Mouse (Mus musculus): Measurements from ENCODE around the gene Ust. TPM values are rescaled to one million over a fixed set of nuclear protein-coding genes. Genes with fewer than 3 reads are reported as not detected.

Gene Ust
- polyA plus RNA-seq, 1 experiment, result 0.41 TPM

DNA sequence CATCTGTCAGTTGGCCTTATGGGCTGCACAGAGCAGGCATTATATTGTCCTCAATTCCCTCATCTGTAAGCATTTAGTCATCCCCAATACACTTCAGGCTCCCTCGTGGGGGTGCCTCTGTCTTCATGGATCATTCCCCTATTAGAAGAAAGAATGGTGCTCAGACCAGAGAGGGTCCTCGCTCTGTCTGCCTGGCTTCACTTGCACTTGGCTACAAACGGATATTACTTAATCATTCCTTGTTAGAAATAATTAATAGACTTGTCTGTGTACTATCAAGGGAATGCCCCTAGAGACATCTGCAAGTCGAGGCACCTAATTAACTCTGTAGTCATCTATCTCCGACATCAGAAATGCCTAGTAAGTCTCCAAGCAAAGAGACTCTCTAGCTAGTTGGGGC is 171.1 kb downstream of the Ust start:
- DNase-seq (ENCODE audit: low read depth, low spot score), result no peak
- WGBS, result 78% methylated on average over 5 of the region's 5 CpGs

- 68% methylated on average over 2 of the region's 2 CpGs for WGBS
Measured at GRCm38 (mm10) chr10:8342556-8342955, 176.1 kb downstream of the Ust start.

DNA sequence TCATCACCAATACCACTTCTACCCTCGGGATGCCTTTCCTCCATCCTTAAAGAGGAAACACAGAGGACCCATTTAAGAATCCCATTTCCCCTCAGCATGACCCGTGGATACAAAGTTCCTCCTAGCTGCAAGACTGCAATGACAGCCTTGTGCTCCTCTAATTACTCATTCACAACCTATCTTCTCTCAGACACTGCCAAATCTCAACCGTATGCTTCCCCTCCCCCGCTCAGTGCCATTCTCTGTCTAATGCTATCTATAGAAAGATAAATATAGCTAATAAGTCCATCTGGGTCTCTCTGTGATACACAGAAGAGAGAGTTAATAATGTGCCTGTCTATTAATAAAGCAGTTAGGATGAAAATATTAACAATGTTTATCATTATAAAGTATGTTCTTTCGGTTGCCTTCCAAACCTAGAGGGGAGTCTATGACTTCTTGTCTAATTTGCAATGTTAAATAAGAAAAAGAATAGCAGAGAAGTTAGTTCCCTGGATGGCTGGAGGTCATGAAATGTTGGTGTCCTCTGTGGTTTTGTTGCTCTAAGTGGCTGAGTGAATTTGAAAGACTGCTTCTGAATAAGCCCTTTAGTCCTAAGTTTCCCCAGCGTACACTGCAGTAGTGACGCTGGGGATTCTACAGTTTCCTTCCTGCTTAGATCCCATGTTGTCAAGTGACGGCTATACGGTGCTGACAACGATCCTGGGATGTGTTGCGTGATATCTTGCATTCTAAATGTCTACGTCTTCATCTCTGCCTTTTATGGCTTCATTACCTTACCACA is 178.8 kb downstream of the Ust start:
- 83% methylated on average over 12 of the region's 12 CpGs for WGBS

More at GRCm38 (mm10) chr10:8342556-8342955, 176.1 kb downstream of the Ust start:
- DNase-seq (ENCODE audit: low read depth, low spot score), result no peak

GRCm38 (mm10) chr10:8336601-8337000 is 182.0 kb downstream of the Ust start:
- DNase-seq (ENCODE audit: low read depth, low spot score), result no peak
- 86% methylated on average over 1 of the region's 1 CpGs for WGBS

More for the DNA sequence above, 178.8 kb downstream of the Ust start:
- DNase-seq (ENCODE audit: low read depth, low spot score), result no peak

DNA sequence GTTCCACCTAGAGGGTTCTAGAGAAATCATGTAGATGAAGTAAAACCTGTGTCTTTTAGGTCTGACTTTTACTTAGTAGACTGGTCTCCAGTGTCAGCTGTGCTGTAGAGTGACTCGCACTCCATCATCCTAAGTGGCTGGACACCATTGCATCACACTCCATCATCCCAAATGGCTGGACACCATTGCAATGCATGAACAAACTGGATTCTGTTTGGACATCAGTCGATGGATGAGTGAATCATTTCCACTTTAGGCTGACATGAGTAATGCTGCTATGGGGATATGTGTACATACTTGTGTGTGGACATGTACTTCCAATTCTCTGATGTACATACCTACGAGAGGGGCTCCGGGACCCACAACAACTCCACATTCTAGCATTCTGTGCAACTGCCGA is 187.7 kb downstream of the Ust start:
- WGBS, result 76% methylated on average over 5 of the region's 5 CpGs
- DNase-seq (ENCODE audit: low read depth, low spot score), result no peak

- no peak for DNase-seq (ENCODE audit: low read depth, low spot score)
- WGBS, result 87% methylated on average over 8 of the region's 8 CpGs
Measured at GRCm38 (mm10) chr10:8330006-8330405, 188.6 kb downstream of the Ust start.

DNA sequence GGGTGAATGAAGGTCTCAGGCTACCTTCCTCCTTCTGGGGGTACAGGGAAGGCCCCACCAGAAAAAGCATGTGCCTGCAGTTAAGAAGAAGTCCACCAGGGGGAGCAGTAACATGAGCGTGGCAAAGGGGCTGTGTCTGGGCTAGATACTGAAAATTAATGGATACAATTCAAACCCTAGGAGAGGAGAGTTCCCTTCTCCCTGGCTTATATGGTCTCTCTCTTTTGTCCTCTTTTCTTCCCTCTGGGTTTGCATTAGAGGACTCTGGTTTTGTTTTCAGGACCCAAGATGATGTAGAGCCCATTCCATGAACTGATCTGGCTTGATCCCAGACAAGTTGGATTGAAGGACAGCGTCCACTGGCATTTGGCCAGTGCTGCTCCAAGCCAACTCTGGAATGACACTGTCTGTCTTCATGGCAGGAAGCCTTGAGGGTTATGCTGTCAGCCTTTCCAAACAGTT is 195.3 kb downstream of the Ust start:
- DNase-seq (ENCODE audit: low read depth, low spot score), result peak; percentile 3
- 14% methylated on average over 2 of the region's 2 CpGs for WGBS

- no peak for DNase-seq (ENCODE audit: low read depth, low spot score)
Measured at GRCm38 (mm10) chr10:8320771-8321170, 197.9 kb downstream of the Ust start.

DNA sequence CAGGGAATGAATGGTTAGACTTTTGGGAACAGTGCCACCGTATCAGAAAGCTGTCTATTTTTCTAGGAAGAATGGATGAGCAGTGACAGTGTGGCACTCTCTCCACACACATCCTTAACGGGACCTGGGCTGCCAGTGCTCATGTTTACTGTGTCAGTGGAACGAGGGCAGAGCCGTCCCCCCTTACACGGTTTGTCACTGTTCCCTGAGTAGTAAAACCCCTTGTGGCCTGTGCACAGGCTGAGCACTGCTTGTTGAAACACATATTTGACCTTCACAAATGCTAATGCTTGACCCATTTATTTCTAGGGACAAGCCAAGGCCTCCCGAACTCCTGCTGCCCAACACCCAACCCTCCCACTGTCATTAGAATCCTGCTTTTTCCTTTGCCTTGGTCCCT is 209.2 kb downstream of the Ust start:
- DNase-seq (ENCODE audit: low read depth, low spot score), result no peak
- 55% methylated on average over 6 of the region's 6 CpGs for WGBS

- DNase-seq (ENCODE audit: low read depth, low spot score), result no peak
- 77% methylated on average over 4 of the region's 4 CpGs for WGBS
Measured at GRCm38 (mm10) chr10:8304211-8304610, 214.4 kb downstream of the Ust start.

DNA sequence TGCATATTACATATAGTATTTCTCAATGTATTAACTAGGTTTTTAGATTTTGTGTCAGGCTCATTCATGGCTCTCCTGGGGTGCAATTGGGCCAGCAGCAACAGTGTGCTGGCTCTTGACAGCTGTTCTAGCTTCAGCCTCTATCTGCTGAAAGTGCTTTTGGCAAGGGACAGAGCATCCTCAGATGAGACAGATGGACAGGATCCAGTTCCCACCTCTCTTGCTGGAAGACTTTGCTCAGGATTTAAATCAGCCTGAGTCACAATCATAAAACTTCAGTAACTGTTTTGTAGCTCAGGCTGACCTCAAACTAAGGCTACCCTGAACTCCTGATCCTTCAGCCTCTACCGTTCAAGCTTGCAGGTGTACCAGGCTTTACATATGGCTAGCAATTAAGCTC is 219.5 kb downstream of the Ust start:
- WGBS, result 60% methylated on average over 1 of the region's 1 CpGs
- no peak for DNase-seq (ENCODE audit: low read depth, low spot score)

DNA sequence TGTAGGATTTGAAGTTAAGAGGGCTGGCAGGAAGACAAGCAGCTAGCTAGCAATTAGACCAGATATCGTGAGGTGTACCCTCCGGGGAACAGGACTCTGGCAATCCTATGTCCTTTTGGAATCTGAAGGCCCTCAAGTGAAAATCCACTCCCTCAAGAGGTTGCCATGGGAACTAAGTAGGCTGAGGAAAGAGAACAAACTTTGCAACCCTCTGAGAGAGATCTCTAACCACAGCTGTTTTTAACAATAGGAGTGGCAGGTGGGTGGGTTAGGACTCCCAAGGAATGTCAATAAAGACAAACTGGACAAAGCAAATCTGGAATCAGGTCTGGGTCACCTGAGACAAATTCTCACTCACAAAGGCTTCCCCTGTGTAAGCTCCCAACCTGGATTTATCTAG is 221.4 kb downstream of the Ust start:
- 38% methylated on average over 2 of the region's 2 CpGs for WGBS
- no peak for DNase-seq (ENCODE audit: low read depth, low spot score)

DNA sequence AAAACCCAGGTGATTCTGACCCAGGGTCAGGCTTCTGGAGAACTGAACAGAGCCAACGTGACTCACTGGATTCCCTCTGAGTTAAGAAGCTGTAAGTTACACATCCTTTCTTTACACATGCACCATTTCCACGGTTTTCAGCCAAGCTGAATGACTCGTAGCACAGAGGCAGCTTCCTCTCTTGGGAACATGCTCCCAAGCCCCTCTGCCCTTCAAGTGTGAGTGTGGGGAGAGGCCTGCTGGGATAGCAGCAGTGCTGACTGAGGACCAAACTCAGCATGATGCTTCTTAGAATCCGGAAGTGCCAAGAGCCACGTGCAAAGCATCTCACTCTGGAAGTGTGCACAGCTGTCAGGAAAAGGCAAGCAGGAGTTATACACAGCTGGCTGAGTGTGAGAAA is 228.0 kb downstream of the Ust start:
- 55% methylated on average over 5 of the region's 5 CpGs for WGBS

GRCm38 (mm10) chr10:8287350-8287791 is 231.3 kb downstream of the Ust start:
- DNase-seq (ENCODE audit: low read depth, low spot score), result peak; percentile 3

More for the DNA sequence above, 228.0 kb downstream of the Ust start:
- no peak for DNase-seq (ENCODE audit: low read depth, low spot score)

DNA sequence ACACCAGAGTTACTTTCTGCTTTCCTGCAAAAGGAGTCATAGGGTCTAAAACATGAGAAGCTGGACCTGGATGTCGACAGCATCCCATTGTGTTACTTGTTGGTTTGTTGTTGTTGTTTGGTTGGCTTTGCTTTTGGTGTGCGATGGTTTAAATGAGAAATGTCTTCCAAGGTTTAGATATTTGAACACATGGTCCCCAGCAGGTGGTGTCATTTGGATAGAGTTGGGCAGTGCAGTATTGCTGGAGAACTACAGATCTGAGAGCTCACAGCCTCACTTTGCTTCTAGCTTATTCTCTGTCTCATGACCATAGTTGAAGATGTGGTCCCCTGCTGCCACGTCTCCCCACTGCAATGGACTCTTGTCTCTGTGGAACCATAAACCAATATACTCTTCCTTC is 234.6 kb downstream of the Ust start:
- no peak for DNase-seq (ENCODE audit: low read depth, low spot score)
- 72% methylated on average over 3 of the region's 3 CpGs for WGBS

More at GRCm38 (mm10) chr10:8287350-8287791, 231.3 kb downstream of the Ust start:
- WGBS, result 8% methylated on average over 6 of the region's 6 CpGs

DNA sequence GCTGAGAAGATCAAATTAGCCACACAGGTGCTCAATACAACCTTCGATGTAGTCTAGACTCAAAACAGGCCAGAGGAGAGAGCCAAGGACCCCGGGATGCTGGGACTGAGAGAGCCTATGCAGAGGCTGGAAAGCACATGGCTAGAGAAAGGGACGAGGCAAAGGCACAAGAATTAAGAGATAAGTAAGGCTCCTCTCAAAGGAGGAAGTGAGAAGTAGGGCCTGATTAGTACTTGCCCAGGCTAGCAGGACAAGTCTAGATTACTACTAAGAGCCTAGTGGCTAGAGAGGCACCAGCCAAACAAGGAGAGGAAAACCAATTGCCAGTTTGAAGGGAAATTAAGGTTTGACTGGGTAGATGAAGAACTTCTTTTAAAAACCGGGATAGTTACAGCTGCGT is 241.5 kb downstream of the Ust start:
- WGBS, result 80% methylated on average over 5 of the region's 5 CpGs
- DNase-seq (ENCODE audit: low read depth, low spot score), result no peak

DNA sequence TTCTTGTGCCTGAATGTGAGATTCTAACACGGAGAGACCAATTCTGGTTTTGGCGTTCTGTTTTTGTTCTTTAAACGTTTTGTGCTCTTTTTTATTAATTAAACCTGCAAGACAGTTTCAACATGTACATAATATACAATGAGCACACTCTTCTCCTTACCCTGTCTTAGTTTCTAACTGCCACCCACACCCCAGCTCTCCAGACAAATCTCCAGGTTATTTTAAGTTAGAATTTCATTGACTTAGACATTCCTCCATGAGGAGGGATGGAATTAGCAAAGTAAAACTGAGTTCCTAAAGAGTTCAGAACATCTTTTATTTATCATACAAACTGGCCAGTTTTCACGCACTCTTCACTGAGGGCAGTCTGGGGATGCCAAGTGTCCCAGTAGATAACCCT is 248.9 kb downstream of the Ust start:
- WGBS, result 88% methylated on average over 4 of the region's 4 CpGs
- no peak for DNase-seq (ENCODE audit: low read depth, low spot score)

- DNase-seq (ENCODE audit: low read depth, low spot score), result no peak
- WGBS, result 16% methylated on average over 4 of the region's 4 CpGs
Measured at GRCm38 (mm10) chr10:8259716-8260115, 258.9 kb downstream of the Ust start.

DNA sequence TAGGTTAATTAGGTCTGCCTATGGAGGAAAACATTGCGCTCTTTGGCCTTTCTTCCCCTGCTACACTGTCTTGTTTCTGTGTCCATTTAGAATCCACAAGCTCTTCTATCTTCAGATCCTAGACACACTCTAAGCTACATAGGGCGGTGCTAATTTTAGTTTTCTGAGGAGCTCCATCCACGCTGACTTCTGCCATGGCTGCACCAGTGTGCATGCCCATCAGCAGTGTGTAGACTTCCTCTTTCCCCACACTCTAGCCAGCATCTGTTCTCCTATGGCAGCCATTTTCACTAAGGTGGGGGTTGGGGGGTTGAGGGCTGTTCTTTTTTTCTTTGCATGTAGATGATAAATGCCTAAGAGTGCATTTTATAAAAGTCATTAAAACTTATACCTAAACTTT is 268.6 kb downstream of the Ust start:
- 87% methylated on average over 3 of the region's 3 CpGs for WGBS
- DNase-seq (ENCODE audit: low read depth, low spot score), result no peak

DNA sequence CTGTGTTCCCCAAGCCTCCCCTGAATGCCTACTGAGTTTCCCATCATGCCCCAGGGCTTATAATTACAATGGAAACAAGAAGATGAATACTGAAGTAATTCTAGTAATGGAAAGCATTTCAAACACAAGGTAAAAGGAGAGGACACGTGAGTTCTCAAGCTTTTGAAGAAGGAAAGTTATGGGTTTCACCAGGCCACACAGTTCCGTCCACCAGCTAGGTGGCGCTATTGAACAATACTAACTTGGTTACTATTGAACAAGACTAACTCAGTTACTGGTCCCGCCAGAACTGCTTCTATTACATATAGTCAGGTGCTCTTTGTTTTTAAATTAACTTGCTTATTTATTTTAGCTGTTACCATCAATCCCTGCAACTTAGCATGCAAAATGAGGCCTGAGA is 276.3 kb downstream of the Ust start:
- WGBS, result 6% methylated on average over 4 of the region's 4 CpGs
- DNase-seq (ENCODE audit: low read depth, low spot score), result peak; percentile 27

- WGBS, result 61% methylated on average over 4 of the region's 4 CpGs
- no peak for DNase-seq (ENCODE audit: low read depth, low spot score)
Measured at GRCm38 (mm10) chr10:8240703-8241102, 277.9 kb downstream of the Ust start.

- 5% methylated on average over 3 of the region's 3 CpGs for WGBS
- DNase-seq (ENCODE audit: low read depth, low spot score), result peak; percentile 64
Measured at GRCm38 (mm10) chr10:8240242-8240641, 278.4 kb downstream of the Ust start.

Measured in large intestine, adult 2 months (tissue).